Mouse (Mus musculus) kidney, postnatal 36 days (tissue): Measurements from ENCODE around the gene Sod1.
A peak's percentile ranks its signal among the peaks of the same experiment; 100 is the strongest.

Experiments used
- DNase-seq, 2 experiments: peaks; one replicate each; pipeline ENCODE4 v3.0.0; 2021 to 2022; ENCODE audit warnings: mixed read lengths in 2 of 2

Gene Sod1

GRCm38 (mm10) chr16:90259623-90260022 is 39.1 kb downstream of the Sod1 start:
- no peak for DNase-seq

GRCm38 (mm10) chr16:90260097-90260496 is 39.5 kb downstream of the Sod1 start:
- DNase-seq, result no peak

- DNase-seq, result no peak
Observed at GRCm38 (mm10) chr16:90261791-90262190, 41.2 kb downstream of the Sod1 start.

GRCm38 (mm10) chr16:90264021-90264420 is 43.5 kb downstream of the Sod1 start:
- no peak for DNase-seq

- no peak for DNase-seq
Observed at GRCm38 (mm10) chr16:90265106-90265505, 44.6 kb downstream of the Sod1 start.

GRCm38 (mm10) chr16:90266581-90266980 is 46.0 kb downstream of the Sod1 start:
- peak in 1 of 2 experiments; percentile 25 for DNase-seq

- DNase-seq, result peak in 1 of 2 experiments; percentile 14
Observed at GRCm38 (mm10) chr16:90275521-90275920, 55.0 kb downstream of the Sod1 start.
